Mouse (Mus musculus) left cerebral cortex, postnatal 25 days (tissue): ENCODE data around the gene Nebl. TPM values are rescaled to one million over a fixed set of nuclear protein-coding genes. Genes with fewer than 3 reads are reported as not detected.

Experiments used
- DNase-seq, 2 experiments: peaks; one replicate each; pipeline ENCODE4 v3.0.0; 2022; ENCODE audit warnings: low spot score in 2 of 2, mixed read lengths in 1 of 2
- intact Hi-C: fragments of 180-260 bp; cut with DNase I; formaldehyde crosslinking; loops from one replicate; pipeline ENCODE4 v1.15.1; 2025
- total RNA-seq, 2 experiments: library from RNA; stranded (reverse); gene quantifications; 2 replicates each; pipeline ENCODE4 v1.2.3; 2021

Nebl gene
- total RNA-seq, 2 experiments from 2014 or later: 63.7 to 80.4 TPM

DNA sequence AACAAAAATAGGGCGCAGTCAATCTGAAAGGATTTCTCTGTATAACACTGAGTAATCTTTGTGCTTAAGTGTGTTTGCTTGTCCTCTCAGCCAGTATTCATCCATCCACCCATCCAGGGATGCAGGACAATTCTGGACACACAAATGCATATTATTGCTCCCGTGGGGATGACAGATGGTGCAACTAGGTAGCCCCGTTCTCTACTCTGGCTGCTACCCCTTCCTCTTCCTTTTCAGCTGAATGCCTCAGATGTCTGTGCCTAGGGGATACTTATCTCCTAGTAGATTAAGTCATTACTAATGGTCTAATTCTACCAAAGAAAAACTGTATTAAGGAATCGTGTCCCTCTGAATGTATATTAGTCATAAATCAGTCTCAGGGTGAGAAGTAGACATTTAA, 296.0 kb downstream of the Nebl start:
- intact Hi-C loops: no loop called here
- DNase-seq: no peak

DNA sequence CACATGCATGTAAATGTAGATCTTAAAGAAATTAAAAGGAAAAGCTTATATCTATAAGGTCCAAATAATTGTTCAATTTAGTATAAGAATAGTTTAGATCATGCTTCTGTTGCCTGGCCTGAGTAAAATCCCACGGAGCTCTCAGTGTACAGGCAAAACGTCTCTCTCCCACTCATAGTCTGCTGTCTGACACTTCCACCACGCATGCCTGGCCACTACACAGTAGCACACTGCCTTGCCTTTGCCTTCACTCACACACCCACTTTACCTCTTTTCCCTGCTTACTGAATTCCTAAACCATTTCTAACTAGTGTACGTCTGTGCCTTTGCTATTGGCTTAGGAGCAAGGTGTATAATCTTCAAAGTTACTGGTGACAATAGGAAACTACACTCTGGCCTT, 302.2 kb downstream of the Nebl start:
- DNase-seq: peak in 1 of 2 experiments; percentile 52
- intact Hi-C loops: loop anchor here (10.0 kb wide), 3 partner anchors 306 to 1846 kb away; partner anchors contain the start of gene Nebl

DNA sequence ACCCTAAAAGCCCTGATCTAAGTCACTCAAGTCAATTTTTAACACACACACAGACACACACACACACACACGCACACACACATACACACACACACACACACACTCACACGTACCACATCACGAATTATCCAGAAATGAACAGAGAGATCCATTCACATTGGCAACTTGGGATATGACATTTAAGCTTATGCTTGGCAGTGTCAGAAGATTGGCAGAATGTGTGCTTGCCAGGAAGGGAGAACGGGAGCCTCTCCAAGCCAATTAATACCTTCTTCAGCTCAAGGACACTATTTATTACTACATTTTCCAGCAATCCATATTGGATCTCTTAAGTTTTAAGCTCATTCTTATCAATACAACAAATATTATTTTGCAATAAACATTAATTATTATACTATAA, 303.1 kb downstream of the Nebl start:
- DNase-seq: no peak
- intact Hi-C loops: loop anchor here (10.0 kb wide), 3 partner anchors 307 to 1847 kb away; partner anchors contain the start of gene Nebl

DNA sequence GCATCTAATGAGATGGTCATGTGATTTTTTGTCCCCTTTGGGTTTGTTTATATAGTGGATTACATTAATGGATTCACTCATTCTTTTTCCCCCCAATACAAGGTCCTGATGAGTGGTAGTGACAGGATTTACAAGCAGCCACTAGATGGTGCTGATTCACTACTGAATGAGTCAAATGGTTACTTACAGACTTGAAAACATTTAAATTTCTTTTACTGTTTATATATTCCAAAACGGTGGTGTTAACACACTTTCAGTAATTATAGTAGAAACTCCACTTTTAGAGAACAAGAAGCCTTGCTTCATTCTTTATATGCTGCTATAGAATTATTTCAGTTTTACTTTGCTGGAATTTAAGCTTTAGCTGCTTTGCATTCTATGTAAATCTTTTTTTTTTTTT, 308.3 kb downstream of the Nebl start:
- intact Hi-C loops: loop anchor here (2.0 to 10.0 kb wide), 5 partner anchors 219 to 1852 kb away; partner anchors contain the start of gene Nebl
- DNase-seq: peak; percentile 50 to 64

DNA sequence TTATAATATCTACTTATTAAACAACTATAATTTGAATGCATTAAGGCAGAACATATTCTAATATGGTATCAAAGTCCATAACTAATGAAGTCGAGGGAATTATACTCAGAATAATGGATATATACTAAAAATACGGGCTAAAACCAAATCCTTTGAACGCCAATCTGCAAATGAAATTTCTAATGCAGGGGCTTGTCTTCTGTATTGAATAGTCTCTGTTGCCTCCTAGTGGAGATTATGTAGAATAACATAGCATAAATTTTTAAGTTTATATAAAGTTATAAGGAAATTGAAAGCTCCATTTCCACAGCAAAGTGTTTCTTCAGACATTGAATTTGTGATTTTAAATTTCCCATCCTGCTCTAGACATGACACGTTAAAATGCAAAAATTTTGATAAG, 315.9 kb downstream of the Nebl start:
- no peak for DNase-seq
- intact Hi-C loops: loop anchor here (2.0 kb wide), 1 partner anchor 1057 kb away; no protein-coding TSS in a partner anchor

DNA sequence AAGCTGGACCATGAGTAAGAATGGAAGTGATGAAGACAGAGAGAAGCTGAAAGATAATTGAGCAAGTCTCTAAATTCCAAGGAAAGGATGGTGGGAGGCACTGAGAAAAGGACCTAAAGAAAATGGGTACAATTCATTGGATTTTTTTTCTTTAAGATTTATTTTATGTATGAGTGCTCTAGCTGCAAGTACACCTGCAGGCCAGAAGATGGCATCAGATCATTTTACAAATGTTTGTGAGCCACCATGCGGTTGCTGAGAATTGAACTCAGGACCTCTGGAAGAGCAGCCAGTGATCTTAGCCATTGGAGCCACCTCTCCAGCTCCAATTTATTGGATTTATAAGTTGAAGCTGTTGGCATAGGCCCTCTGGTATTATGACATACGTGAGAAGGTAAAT, 316.9 kb downstream of the Nebl start:
- intact Hi-C loops: loop anchor here (2.0 kb wide), 1 partner anchor 1056 kb away; no protein-coding TSS in a partner anchor
- DNase-seq: no peak

DNA sequence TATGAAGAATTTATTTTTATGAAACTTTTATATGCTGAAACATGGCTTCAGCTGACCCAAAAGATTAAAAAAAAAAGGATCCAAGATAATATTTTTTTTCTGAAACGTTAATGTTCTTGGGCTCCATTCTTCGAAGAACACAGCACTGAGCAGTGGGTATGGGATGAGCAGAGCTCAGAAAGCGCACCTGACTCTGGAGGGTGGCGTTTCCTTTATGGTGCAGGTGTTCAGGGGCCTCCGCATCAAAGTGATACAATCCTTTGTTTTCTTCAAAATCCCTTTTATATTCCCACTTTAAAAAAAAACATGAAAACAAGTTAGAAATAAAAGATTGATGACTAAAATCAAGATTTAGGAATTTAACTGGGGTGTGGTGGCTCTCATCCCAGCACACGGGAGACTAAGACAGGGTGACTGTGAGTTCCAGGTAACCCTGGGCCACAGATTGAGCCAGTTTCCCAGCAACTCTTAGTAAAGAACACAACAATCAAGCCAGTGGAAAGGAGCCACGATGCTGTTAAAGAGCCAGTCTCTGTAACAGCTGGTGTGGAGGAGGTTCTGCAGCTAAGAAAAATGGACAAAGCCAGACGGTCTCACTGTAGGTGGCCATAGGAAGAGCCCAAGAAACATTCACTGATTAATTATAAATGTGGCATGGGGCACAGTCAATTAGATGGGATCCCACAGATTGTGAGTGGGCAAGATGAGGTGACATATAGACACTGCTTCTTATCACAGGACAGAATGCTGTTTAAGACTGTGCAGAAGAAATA, 317.6 kb downstream of the Nebl start:
- DNase-seq: peak; percentile 51 to 75
- intact Hi-C loops: loop anchor here (2.0 kb wide), 1 partner anchor 1055 kb away; no protein-coding TSS in a partner anchor

DNA sequence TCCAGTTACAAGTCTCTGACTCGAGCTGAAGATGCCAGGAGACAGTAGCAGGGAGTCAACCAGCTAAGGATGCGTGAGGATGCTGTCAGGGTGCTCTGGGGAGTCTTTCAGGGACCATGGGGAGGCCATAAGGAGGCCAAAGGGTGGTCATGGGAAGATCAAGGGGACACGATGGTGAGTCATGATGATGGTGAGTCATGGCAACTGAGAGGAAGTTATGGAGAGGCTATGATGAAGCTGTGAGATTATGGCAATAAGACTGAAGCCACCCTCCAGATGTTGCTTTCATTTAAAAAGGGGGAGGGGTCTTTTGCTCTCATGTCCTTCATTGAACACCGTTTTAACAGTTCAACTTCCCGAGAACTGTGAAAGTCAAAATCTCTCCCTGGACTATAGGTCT, 322.0 kb downstream of the Nebl start:
- intact Hi-C loops: no loop called here
- no peak for DNase-seq

DNA sequence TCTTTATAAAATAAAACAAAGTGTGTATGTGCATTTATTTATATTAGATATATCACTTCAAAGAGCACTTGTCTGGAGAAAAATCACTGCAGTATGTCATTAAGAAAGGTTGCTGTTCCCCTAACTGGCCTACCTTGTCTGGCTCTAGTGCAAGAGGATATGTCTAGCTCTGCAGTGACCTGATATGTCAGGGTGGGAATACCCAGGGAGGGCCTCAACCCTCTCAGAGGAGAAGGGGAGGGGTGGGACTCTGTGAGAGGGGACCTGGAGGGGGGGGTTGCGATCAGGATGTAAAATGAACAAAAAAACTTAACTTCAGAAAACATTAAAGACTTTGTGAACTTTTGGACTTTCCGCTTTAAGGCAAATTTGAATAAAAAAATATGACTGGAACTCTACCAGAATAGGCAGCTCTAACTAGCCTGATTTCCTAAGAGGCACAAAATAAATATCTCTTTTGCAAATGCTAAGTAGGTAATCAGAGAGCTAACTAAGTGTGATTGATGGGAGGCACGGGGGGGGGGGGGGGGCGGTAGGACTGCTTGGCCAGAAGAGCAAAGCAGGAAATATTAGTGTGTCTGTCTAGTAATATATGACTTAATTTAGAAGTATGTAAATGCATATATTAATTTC, 325.2 kb downstream of the Nebl start:
- intact Hi-C loops: no loop called here
- no peak for DNase-seq

DNA sequence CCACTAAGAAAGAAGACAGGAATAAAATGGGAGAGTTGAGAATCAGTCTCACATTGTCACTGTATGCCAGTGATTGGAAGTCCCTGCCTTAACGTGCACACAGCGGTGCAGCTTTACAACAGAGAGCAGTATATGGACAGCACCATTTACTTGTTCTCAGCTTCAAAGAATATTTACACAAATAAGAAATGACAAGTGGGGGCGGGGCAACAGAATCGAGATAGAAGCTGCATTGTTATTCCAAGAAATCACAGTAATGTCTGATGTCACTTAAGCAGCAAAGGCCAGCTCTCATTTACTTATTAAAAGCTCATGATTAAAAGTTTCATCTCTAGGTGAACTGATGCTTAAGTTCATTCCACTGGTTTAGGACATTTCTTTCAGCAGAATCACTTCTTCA, 328.8 kb downstream of the Nebl start:
- intact Hi-C loops: no loop called here
- DNase-seq: no peak

DNA sequence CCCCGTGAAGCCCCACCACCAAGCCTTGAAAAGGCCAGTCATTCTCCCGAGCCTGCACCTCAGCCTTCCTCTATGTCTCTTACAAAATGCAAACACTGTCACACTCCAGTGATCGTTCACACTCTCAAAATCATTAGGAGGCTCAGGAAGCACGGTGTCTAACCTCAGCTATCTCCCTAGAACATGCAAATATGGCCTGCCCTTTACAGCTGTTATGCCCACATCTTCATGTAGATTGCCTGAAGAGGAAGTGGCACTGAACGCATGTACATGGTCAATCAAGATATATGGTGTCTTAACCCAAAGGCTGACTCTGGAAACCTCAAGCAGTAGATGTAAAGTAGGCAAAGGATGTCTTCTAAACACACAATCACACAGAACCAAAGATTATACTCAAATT, 335.0 kb downstream of the Nebl start:
- intact Hi-C loops: no loop called here
- no peak for DNase-seq

DNA sequence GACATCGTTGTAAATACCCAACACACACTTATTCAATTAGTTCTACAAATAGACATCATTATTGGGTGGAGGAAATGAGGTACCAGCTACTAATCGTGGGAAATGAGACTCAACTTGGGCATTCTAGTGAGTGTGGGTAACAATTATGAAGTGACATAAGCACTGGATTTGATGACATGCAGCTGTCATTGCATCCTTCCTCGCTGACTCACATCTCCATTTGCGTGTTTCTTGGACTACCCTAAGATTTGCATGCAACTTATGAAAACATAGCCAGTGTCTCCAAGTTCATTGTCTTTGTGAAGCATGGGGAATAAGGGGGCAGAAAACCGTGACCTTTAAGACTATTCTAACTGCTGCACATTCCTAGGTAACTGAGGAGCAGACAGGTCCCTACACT, 339.9 kb downstream of the Nebl start:
- intact Hi-C loops: no loop called here

DNA sequence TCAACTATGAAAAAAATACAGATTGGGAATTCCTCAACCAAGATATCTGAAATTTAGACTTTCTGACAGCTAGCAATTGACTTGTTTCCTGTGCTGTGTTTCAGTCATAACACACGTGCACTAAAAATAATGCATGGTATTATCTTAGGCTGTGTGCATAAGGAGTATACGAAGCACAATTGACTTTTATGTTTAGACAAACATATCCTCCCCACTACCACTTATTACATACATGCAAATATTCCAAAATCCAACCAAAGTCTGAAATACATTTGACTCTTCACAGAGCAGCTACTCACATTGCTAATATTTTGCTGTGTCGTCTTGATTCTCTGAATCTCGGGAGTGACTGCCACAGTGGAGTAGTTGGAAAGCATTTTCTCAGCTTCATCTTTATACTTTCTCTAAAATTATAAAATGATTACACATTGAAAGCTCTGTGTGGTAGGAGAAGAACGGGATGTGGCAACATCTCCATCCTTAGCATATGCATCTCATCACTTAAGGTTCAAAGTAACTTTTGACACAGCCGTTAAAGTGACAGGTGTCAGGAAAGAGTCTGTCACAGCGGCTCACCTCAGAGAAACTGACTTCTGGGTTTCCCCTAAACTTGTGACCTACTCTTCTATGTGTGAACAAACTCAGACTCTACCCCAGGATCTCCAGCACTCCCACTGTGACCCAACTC, 340.6 kb downstream of the Nebl start:
- no peak for DNase-seq
- intact Hi-C loops: no loop called here

More for the DNA sequence above, 339.9 kb downstream of the Nebl start:
- no peak for DNase-seq

DNA sequence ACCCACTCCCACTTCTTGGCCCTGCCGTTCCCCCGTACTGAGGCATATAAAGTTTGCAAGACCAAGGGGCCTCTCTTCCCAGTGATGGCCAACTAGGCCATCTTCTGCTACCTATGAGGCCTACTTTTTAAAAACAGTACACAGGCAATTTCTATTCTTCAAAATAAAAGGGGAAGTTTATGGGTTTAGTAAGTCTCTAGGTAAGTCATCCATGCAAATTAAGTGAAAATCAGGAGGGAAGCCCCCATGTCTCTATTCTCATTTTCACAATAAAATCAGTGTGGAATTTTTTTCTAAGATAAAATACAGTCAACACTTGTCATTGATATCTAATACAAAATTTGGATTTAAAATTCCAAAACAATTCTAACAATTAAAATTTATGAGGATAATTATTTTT, 341.4 kb downstream of the Nebl start:
- intact Hi-C loops: no loop called here
- no peak for DNase-seq

DNA sequence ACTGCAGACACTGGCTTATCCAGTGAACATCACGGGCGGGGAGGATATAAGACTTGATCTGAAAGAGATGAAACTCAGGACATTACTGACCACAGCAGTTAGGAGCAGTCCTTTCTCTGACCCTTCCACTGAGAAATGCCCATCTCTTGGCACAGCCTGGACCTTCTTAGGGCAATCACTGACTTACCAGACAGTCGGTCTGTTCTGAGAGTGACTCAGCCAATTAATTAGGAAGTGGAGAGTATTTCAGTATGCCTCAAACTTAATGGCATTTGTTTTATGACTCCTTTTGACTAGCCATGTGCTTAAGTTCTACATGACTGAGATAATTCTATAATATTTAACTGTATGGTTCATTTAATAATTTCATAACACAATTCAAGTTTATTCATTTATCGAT, 341.9 kb downstream of the Nebl start:
- intact Hi-C loops: no loop called here

DNA sequence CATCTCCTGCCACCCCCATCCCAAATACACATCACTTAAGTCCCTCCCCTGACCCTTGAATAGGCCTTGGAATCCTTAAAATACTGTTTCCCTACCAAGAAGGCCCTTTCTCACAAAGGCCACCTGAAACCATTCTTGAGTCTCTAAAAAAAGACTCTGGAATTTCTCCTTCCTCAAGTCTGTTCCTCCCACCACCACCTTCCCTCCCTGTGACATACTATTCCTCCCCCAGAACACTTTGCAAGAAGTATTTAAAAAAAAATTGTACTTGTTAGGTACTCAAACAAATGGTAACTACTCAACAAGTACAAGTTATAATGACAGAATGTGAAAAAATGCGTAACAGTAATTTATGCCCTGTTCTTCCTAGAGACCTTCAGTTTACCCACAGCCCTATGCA, 349.0 kb downstream of the Nebl start:
- peak in 1 of 2 experiments; percentile 60 for DNase-seq
- intact Hi-C loops: no loop called here

More for the DNA sequence above, 341.9 kb downstream of the Nebl start:
- DNase-seq: no peak

DNA sequence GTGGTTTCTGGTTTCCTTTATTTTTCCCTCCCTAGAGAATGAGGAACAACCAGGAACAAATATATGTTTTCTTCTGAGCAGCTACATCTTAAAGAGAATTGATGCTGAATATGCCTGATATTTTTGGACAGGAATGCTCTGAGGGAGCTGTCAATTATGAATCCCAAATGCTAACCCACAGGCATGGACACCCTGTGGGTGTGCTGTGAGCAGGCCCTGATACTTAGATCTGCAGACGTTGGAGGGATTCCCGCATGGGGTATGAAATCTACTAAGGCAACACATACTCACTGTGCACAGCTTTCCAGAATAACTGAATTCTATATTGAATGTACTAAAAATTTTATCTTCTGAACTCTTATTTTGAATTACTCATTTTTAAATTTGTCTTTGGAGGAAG, 355.3 kb downstream of the Nebl start:
- intact Hi-C loops: no loop called here
- peak in 1 of 2 experiments; percentile 69 for DNase-seq

DNA sequence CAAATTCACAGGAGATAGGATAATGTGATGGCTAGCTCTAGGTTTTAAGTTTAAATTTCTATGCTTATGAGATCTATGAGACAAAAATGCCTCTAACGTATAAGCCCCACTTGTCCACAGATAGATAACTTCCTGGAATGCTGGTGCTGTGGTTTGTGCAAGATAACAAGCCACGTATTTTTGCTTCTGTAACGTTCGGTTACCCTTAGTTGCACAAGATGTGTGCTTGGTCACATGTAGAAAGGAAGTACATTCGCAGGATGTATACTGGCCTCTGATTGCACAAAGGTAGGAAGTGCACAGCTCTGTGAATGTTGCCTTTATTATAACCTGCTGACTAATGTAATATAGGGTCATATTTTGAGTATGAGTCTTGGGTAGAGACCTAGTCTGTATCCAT, 365.6 kb downstream of the Nebl start:
- DNase-seq: no peak
- intact Hi-C loops: no loop called here

DNA sequence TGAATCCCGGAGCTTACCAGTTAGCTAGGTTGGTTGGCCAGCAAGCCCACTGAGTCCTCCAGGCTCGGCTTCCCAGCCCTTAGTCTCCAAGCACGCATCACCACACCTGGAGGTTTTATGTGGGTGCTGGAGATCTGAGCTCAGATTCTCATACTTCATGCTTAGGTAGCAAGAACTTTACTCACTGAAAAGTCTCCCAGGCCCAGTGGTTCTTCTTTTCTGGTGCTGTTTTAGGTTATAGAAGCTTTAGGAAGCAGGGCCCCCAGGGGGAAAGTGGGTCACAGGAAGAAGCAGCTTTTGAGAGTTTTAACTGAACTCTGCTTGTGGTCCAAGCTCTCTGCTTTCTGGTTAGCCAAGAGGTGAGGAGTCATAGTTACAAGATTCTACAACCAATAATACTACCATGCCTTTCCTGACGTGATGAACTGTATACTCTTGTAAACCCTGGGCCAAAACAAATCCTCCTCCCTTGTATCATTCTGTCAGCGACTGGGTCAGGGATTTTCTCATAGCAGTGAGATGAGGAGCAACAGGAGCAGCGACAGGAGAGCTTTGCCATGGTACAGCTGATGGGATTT, 366.2 kb downstream of the Nebl start:
- intact Hi-C loops: no loop called here
- no peak for DNase-seq
